Mouse (Mus musculus) heart, embryonic 14.5 days (tissue): ENCODE measurements around the gene A730015C16Rik. TPM values are rescaled to one million over a fixed set of nuclear protein-coding genes. Genes with fewer than 3 reads are reported as not detected.

ENCODE experiments used
- ATAC-seq: fragments of 200-750 bp; cut with Nextera tagmentation; 2 replicates; pipeline ENCODE4 v1.8.0; 2017; ENCODE audit warnings: low read depth, moderate TSS enrichment; ENCODE audit not compliant: insufficient number of reproducible peaks, insufficient read depth, low FRiP score
- H3K27ac ChIP-seq, 2 experiments: fragments of 200-500 bp in 1 of 2; fragments of 300-500 bp in 1 of 2; sonication (generic) in 1 of 2; replicated peaks in 1 of 2; 2 replicates each; pipeline ENCODE4 v1.5.1; 2012 to 2014; ENCODE audit warnings: low read depth in 2 of 2, low read length in 2 of 2, control low read depth in 1 of 2, mild to moderate bottlenecking in 1 of 2, mixed read lengths in 1 of 2; ENCODE audit not compliant: control insufficient read depth in 1 of 2, insufficient read depth in 1 of 2
- H3K27me3 ChIP-seq: fragments of 300-500 bp; sonication (generic); 2 replicates; pipeline ENCODE4 v1.6.1; 2014; ENCODE audit warnings: mild to moderate bottlenecking, low read length, control low read depth; ENCODE audit not compliant: control insufficient read depth, insufficient read depth
- H3K36me3 ChIP-seq: fragments of 300-500 bp; sonication (generic); 2 replicates; pipeline ENCODE4 v1.6.1; 2014; ENCODE audit warnings: mild to moderate bottlenecking, control low read depth, low read length, mixed read lengths; ENCODE audit not compliant: control insufficient read depth, insufficient read depth
- H3K4me1 ChIP-seq, 2 experiments: fragments of 200-500 bp in 1 of 2; fragments of 300-500 bp in 1 of 2; sonication (generic) in 1 of 2; 2 replicates each; pipeline ENCODE4 v1.6.1; 2012 to 2014; ENCODE audit warnings: low read length in 2 of 2, control low read depth in 1 of 2, mixed read lengths in 1 of 2; ENCODE audit not compliant: control insufficient read depth in 2 of 2, insufficient read depth in 2 of 2
- H3K4me2 ChIP-seq: fragments of 300-500 bp; sonication (generic); 2 replicates; pipeline ENCODE4 v1.6.1; 2014; ENCODE audit warnings: mild to moderate bottlenecking, low read length
- H3K4me3 ChIP-seq, 2 experiments: fragments of 200-500 bp in 1 of 2; fragments of 300-500 bp in 1 of 2; sonication (generic) in 1 of 2; 2 replicates each; pipeline ENCODE4 v1.5.1; 2012 to 2014; ENCODE audit warnings: low read length in 2 of 2, mild to moderate bottlenecking in 2 of 2, control low read depth in 1 of 2, low read depth in 1 of 2, moderate library complexity in 1 of 2; ENCODE audit not compliant: control insufficient read depth in 1 of 2, insufficient read depth in 1 of 2
- H3K9ac ChIP-seq: fragments of 300-500 bp; sonication (generic); 2 replicates; pipeline ENCODE4 v1.6.1; 2014; ENCODE audit warnings: mild to moderate bottlenecking, low read length
- H3K9me3 ChIP-seq: fragments of 300-500 bp; sonication (generic); 2 replicates; pipeline ENCODE4 v1.6.1; 2016; ENCODE audit warnings: low read length, control low read depth; ENCODE audit not compliant: control insufficient read depth
- WGBS: fragments of 180-500 bp; shearing (Covaris S2); extraction: QIAGEN DNeasy Blood & Tissue Kit; methylation state at CpG from one replicate; pipeline ENCODE4 v1.1.7; 2014; 5-methylcytosine and 5-hydroxymethylcytosine counted together
- polyA plus RNA-seq: library from polyadenylated mRNA; unstranded; fragments of >200 nt; fragmentation: Nextera tagmentation; extraction: Ambion mirVana; gene quantifications from 2 replicates; pipeline ENCODE4 v1.2.1, GENCODE M21; 2014

The A730015C16Rik gene
- polyA plus RNA-seq, 1 experiment from 2014 or later = 0.73 TPM

GRCm38 (mm10) chr4:108835496-108835895, 12.9 kb downstream of the A730015C16Rik start:
- peaks cover 8 to 46% of the 10 kb centered on the region in 2 experiments for H3K4me1 ChIP-seq
- peak overlapping the region; percentile 97 to 100 for H3K4me3 ChIP-seq
- H3K4me2 ChIP-seq = peak overlapping the region; percentile 79
- H3K9ac ChIP-seq = peak overlapping the region; percentile 98
- H3K9me3 ChIP-seq = no peaks in the 10 kb centered on the region
- peaks cover 5% of the 10 kb centered on the region; the same call in 1 of the 2 replicates for H3K36me3 ChIP-seq
- no peak for ATAC-seq
- WGBS = 38% methylated on average over 3 of the region's 3 CpGs
- H3K27me3 ChIP-seq = no peaks in the 10 kb centered on the region
- peak overlapping the region; percentile 99 to 100 for H3K27ac ChIP-seq

DNA sequence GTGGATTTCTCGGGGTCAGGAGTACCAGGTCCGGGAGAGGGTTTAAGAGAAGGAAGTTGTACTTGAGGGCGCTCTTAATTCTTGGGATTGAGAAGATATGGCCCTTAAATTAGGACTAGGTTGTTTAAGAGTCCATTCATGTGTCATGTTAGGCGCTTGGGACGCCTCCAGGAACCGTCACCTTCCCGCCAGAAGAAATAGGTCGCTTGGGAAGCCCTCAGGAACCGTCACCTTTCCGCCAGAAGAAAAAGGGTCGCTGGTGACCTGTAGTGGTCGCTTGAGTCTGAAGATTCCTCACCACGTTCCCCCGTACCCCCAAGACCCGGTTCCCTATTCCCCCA, 13.5 kb downstream of the A730015C16Rik start:
- Histone ChIP-seq H3K27ac (peak overlapping the region; percentile 99 to 100), H3K4me1 (peaks cover 11 to 50% of the 10 kb centered on the region in 2 experiments), H3K9me3 (no peaks in the 10 kb centered on the region), H3K36me3 (peaks cover 5% of the 10 kb centered on the region), H3K4me3 (peak overlapping the region; percentile 97 to 100), H3K4me2 (peak overlapping the region; percentile 79), H3K27me3 (no peaks in the 10 kb centered on the region), H3K9ac (peak overlapping the region; percentile 98)
- 0% methylated on average over 15 of the region's 15 CpGs for WGBS
- ATAC-seq = no peak

DNA sequence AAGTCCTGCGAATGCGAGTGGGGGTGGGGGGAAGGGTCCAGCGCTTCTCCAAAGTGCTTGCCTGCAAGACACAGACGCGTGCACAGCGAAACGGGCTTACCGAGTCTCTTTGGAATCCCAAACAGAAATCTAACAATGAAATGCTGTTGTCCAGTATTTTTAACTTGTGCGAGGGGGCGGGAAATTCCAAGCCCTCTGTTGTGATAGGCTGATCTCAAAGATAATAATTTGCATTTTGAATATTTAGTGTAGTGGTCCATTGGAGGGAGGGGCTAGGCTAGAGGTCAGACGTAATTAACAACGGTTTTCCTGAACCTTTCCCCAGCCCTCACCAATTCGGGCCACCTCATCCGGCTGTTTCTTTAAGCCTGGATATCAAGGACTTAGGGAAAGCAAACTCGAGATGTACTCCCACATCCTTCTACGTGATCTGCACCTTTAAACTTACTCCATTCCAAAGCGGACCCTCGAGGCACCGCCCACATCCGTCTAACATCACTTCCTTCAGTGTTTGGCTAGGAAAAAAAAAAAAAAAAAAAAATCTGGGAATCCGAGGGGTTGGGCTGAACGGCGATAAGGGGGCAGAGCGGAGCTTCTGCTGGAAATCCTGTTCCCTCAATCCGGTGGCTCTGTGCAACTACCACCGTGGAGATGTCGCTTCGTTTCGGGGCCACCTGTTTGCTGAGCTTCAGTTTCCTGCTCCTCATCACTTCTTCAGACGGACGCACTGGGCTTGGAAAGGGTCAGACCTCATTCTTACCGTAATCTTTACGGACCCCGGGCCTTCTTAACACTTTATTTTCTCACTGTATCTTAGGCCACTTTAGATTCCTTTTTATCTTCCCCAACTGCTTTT, 14.1 kb downstream of the A730015C16Rik start, which contains the start of gene Txndc12:
Gene Txndc12, plus strand, starts transcription at position 487 of the 856 bp plus-strand sequence.
- under 1% methylated on average over 34 of the region's 34 CpGs for WGBS
- H3K36me3 ChIP-seq = peaks cover 11% of the 10 kb centered on the region
- H3K9ac ChIP-seq = peak within 1 kb of the TSS; percentile 98
- peak within 1 kb of the TSS; percentile 79 for H3K4me2 ChIP-seq
- ATAC-seq = peak; percentile 76
- H3K9me3 ChIP-seq = no peaks in the 10 kb centered on the region
- peaks cover 11 to 49% of the 10 kb centered on the region in 2 experiments for H3K4me1 ChIP-seq
- peak within 1 kb of the TSS; percentile 97 to 100 for H3K4me3 ChIP-seq
- no peaks in the 10 kb centered on the region for H3K27me3 ChIP-seq
- peak within 1 kb of the TSS; percentile 99 to 100 for H3K27ac ChIP-seq

DNA sequence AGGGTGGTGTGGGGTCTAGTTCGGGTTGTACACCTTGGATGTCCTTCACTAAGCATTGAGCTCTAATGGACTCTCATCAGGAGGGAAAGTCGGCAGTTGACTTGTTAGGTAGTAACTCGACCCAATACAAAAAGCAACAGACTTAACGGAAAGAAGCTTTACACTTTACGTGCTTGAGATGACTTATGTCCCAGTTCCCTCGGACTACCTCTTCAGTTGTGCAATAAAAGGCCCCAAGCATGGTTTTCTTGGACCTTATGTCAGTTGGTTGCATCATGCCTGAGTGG, 14.6 kb downstream of the A730015C16Rik start:
- under 1% methylated on average over 6 of the region's 6 CpGs for WGBS

GRCm38 (mm10) chr4:108832916-108833827, 15.2 kb downstream of the A730015C16Rik start, which contains the start of gene Btf3l4:
Btf3l4 (minus strand) TSS chr4:108833614.
- H3K4me1 ChIP-seq = peaks cover 7 to 38% of the 10 kb centered on the region in 2 experiments
- no peaks in the 10 kb centered on the region for H3K9me3 ChIP-seq
- peak within 1 kb of the TSS; percentile 99 to 100 for H3K27ac ChIP-seq
- peak within 1 kb of the TSS; percentile 79 for H3K4me2 ChIP-seq
- no peaks in the 10 kb centered on the region for H3K27me3 ChIP-seq
- peak; percentile 90 for ATAC-seq
- under 1% methylated on average over 68 of the region's 73 CpGs for WGBS
- peak within 1 kb of the TSS; percentile 98 for H3K9ac ChIP-seq
- peaks cover 22% of the 10 kb centered on the region for H3K36me3 ChIP-seq
- H3K4me3 ChIP-seq = peak within 1 kb of the TSS; percentile 97 to 100

More for the DNA sequence above, 14.6 kb downstream of the A730015C16Rik start:
- no peaks in the 10 kb centered on the region for H3K9me3 ChIP-seq
- no peak for ATAC-seq
- H3K27ac ChIP-seq = peak overlapping the region; percentile 99 to 100
- peak overlapping the region; percentile 97 to 100 for H3K4me3 ChIP-seq
- H3K9ac ChIP-seq = peak overlapping the region; percentile 98
- peak overlapping the region; percentile 79 for H3K4me2 ChIP-seq
- H3K27me3 ChIP-seq = no peaks in the 10 kb centered on the region
- peaks cover 16% of the 10 kb centered on the region for H3K36me3 ChIP-seq
- peaks cover 11 to 44% of the 10 kb centered on the region in 2 experiments for H3K4me1 ChIP-seq

DNA sequence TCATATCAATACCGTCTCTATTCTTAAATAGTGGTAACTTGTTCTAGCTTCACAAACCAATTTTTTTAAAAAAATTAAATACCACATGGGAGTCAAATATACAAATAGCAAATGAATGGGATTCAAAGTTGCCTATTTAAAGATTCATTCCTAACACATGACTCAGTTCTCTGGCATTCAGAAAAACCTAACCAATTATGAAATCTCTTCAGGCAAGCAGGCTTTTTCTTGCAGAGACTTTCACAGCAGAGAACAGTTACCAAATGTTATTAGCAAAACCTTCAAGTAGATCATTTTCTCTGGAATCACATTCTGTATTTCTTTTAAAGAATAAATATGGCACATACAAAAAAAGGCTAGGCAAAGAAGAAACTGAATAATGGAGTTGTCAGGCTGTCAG, 17.7 kb downstream of the A730015C16Rik start:
- peak overlapping the region; percentile 56 for H3K9ac ChIP-seq
- peak overlapping the region in 1 of 2 experiments; percentile 64; a peak in 2 of 4 replicates for H3K27ac ChIP-seq
- peak overlapping the region; percentile 74 for H3K4me2 ChIP-seq

DNA sequence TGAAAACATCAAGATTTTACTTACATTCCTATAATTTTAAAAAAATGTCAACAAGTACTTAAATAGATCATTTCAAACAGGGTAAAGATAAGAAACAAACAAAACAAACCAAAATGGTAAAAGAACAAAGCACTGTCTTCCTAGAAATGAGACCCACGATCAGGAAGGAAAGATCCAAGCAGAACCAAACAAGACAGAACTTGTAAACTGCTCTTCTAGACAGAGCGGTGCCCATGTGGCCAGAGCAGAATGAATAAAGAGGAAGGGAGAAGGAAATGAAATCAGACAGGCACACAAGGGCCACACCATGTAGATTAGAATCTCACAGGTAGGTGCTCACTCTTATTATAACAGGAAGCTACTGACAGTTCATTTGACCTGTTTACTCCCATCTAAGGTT, 21.8 kb downstream of the A730015C16Rik start:
- Histone ChIP-seq H3K27me3 (no peaks in the 10 kb centered on the region), H3K36me3 (peaks cover 83% of the 10 kb centered on the region), H3K27ac (no peak overlapping the region), H3K9me3 (no peaks in the 10 kb centered on the region), H3K4me3 (no peak overlapping the region), H3K9ac (no peak overlapping the region), H3K4me1 (peaks cover 2 to 10% of the 10 kb centered on the region in 2 experiments; a peak in 3 of 4 replicates), H3K4me2 (no peak overlapping the region)
- WGBS = 88% methylated on average over 2 of the region's 2 CpGs
- no peak for ATAC-seq

More for the DNA sequence above, 17.7 kb downstream of the A730015C16Rik start:
- peak overlapping the region in 1 of 2 experiments; percentile 5; a peak in 1 of 4 replicates for H3K4me3 ChIP-seq
- ATAC-seq = no peak
- 81% methylated on average over 1 of the region's 1 CpGs for WGBS
- no peaks in the 10 kb centered on the region for H3K27me3 ChIP-seq
- peaks cover 44% of the 10 kb centered on the region for H3K36me3 ChIP-seq
- H3K4me1 ChIP-seq = peaks cover 4 to 19% of the 10 kb centered on the region in 2 experiments
- H3K9me3 ChIP-seq = no peaks in the 10 kb centered on the region
